Mouse (Mus musculus) bone marrow macrophage, adult 2 months (primary cell): ENCODE results near the gene 2510009E07Rik.

ENCODE experiments used
- CTCF ChIP-seq: IDR thresholded peaks from 2 replicates; pipeline ENCODE4 v1.5.1; 2012; ENCODE audit warnings: low read depth, mild to moderate bottlenecking, low read length, moderate library complexity
- POLR2A ChIP-seq: IDR thresholded peaks from 2 replicates; pipeline ENCODE4 v1.6.1; 2012; ENCODE audit warnings: mild to moderate bottlenecking, low read depth, low read length, borderline replicate concordance

- TF ChIP-seq CTCF (no peak), POLR2A (no peak)
Observed at GRCm38 (mm10) chr16:21648800-21649199, 45.7 kb downstream of the 2510009E07Rik start.
